Mouse (Mus musculus) forebrain, embryonic 11.5 days (tissue): ENCODE measurements around the gene H2-Eb1. TPM values are rescaled to one million over a fixed set of nuclear protein-coding genes. Genes with fewer than 3 reads are reported as not detected.

Source experiments
- ATAC-seq: fragments of 200-750 bp; cut with Nextera tagmentation; replicated peaks from 2 replicates; pipeline ENCODE4 v1.8.0; 2017; ENCODE audit warnings: moderate TSS enrichment; ENCODE audit not compliant: low FRiP score
- DNase-seq: peaks from one replicate; pipeline ENCODE4 v3.0.0-alpha.2; 2017; ENCODE audit warnings: low spot score
- H3K27ac ChIP-seq: fragments of 300-500 bp; sonication (generic); 2 replicates; pipeline ENCODE4 v1.5.1; 2014; ENCODE audit warnings: low read depth, low read length
- H3K27me3 ChIP-seq: fragments of 300-500 bp; sonication (generic); 2 replicates; pipeline ENCODE4 v1.6.1; 2014; ENCODE audit warnings: mild to moderate bottlenecking, low read length, mixed read lengths; ENCODE audit not compliant: control insufficient read depth, insufficient read depth
- H3K36me3 ChIP-seq: fragments of 300-500 bp; sonication (generic); 2 replicates; pipeline ENCODE4 v1.6.1; 2014; ENCODE audit warnings: mild to moderate bottlenecking, low read length, moderate library complexity, mixed read lengths; ENCODE audit not compliant: control insufficient read depth, insufficient read depth
- H3K4me1 ChIP-seq: fragments of 300-500 bp; sonication (generic); replicated peaks from 2 replicates; pipeline ENCODE4 v1.6.1; 2014; ENCODE audit warnings: low read length, mixed read lengths; ENCODE audit not compliant: control insufficient read depth, insufficient read depth
- H3K4me2 ChIP-seq: fragments of 300-500 bp; sonication (generic); 2 replicates; pipeline ENCODE4 v1.6.1; 2014; ENCODE audit warnings: low read depth, mild to moderate bottlenecking, low read length, moderate library complexity, mixed read lengths; ENCODE audit not compliant: severe bottlenecking
- H3K4me3 ChIP-seq: fragments of 300-500 bp; sonication (generic); 2 replicates; pipeline ENCODE4 v1.5.1; 2014; ENCODE audit warnings: low read depth, low read length
- H3K9ac ChIP-seq: fragments of 300-500 bp; sonication (generic); 2 replicates; pipeline ENCODE4 v1.6.1; 2014; ENCODE audit warnings: low read length
- H3K9me3 ChIP-seq: fragments of 300-500 bp; sonication (generic); 2 replicates; pipeline ENCODE4 v1.6.1; 2016; ENCODE audit warnings: low read length, mixed read lengths; ENCODE audit not compliant: control insufficient read depth
- WGBS: fragments of 180-500 bp; shearing (Covaris S2); extraction: QIAGEN DNeasy Blood & Tissue Kit; methylation state at CpG from one replicate; pipeline ENCODE4 v1.1.7; 2014; 5-methylcytosine and 5-hydroxymethylcytosine counted together
- polyA plus RNA-seq: library from polyadenylated mRNA; unstranded; fragments of >200 nt; fragmentation: Nextera tagmentation; extraction: Ambion mirVana; gene quantifications from 2 replicates; pipeline ENCODE4 v1.2.1, GENCODE M21; 2014

Gene H2-Eb1
- polyA plus RNA-seq, 1 experiment from 2014 or later = 0.92 TPM

GRCm38 (mm10) chr17:34281836-34282235 lies 23.8 kb upstream of the H2-Eb1 start:
- Histone ChIP-seq H3K4me1 (no peaks in the 10 kb centered on the region), H3K36me3 (no peaks in the 10 kb centered on the region), H3K4me3 (no peak overlapping the region), H3K27ac (no peak overlapping the region), H3K4me2 (no peak overlapping the region), H3K27me3 (no peaks in the 10 kb centered on the region), H3K9me3 (no peaks in the 10 kb centered on the region), H3K9ac (no peak overlapping the region)
- DNase-seq = no peak
- 87% methylated on average over 1 of the region's 1 CpGs for WGBS
- ATAC-seq = no peak

- Histone ChIP-seq H3K36me3 (no peaks in the 10 kb centered on the region), H3K27me3 (no peaks in the 10 kb centered on the region), H3K4me2 (no peak overlapping the region), H3K4me3 (no peak overlapping the region), H3K9ac (no peak overlapping the region), H3K9me3 (no peaks in the 10 kb centered on the region), H3K27ac (no peak overlapping the region), H3K4me1 (no peaks in the 10 kb centered on the region)
- ATAC-seq (no peak), DNase-seq (no peak)
- WGBS = 75% methylated on average over 4 of the region's 4 CpGs
These were observed 20.3 kb upstream of the H2-Eb1 start for GRCm38 (mm10) chr17:34285371-34285770.

GRCm38 (mm10) chr17:34285848-34286247 lies 19.8 kb upstream of the H2-Eb1 start:
- DNase-seq = no peak

GRCm38 (mm10) chr17:34286501-34286900 lies 19.2 kb upstream of the H2-Eb1 start:
- Histone ChIP-seq H3K9me3 (no peaks in the 10 kb centered on the region), H3K9ac (no peak overlapping the region), H3K4me2 (no peak overlapping the region), H3K4me1 (no peaks in the 10 kb centered on the region), H3K4me3 (no peak overlapping the region), H3K36me3 (no peaks in the 10 kb centered on the region), H3K27ac (no peak overlapping the region), H3K27me3 (no peaks in the 10 kb centered on the region)
- ATAC-seq (no peak), DNase-seq (no peak)
- WGBS = 80% methylated on average over 5 of the region's 5 CpGs

More at GRCm38 (mm10) chr17:34285848-34286247, 19.8 kb upstream of the H2-Eb1 start:
- H3K4me1 ChIP-seq = no peaks in the 10 kb centered on the region
- H3K9me3 ChIP-seq = no peaks in the 10 kb centered on the region
- H3K4me2 ChIP-seq = no peak overlapping the region
- no peak overlapping the region for H3K27ac ChIP-seq
- ATAC-seq = no peak
- no peak overlapping the region for H3K9ac ChIP-seq
- H3K36me3 ChIP-seq = no peaks in the 10 kb centered on the region
- WGBS = 47% methylated on average over 4 of the region's 4 CpGs
- no peak overlapping the region for H3K4me3 ChIP-seq
- H3K27me3 ChIP-seq = no peaks in the 10 kb centered on the region

GRCm38 (mm10) chr17:34286999-34287398 lies 18.7 kb upstream of the H2-Eb1 start:
- H3K27me3 ChIP-seq = no peaks in the 10 kb centered on the region
- no peak for DNase-seq
- H3K4me3 ChIP-seq = no peak overlapping the region
- H3K9ac ChIP-seq = no peak overlapping the region
- H3K27ac ChIP-seq = no peak overlapping the region
- no peak for ATAC-seq
- no peaks in the 10 kb centered on the region for H3K36me3 ChIP-seq
- no peaks in the 10 kb centered on the region for H3K4me1 ChIP-seq
- H3K4me2 ChIP-seq = no peak overlapping the region
- H3K9me3 ChIP-seq = no peaks in the 10 kb centered on the region
- WGBS = 73% methylated on average over 6 of the region's 6 CpGs

- no peaks in the 10 kb centered on the region for H3K36me3 ChIP-seq
- H3K4me1 ChIP-seq = no peaks in the 10 kb centered on the region
- H3K9me3 ChIP-seq = no peaks in the 10 kb centered on the region
- 13% methylated on average over 8 of the region's 8 CpGs for WGBS
- ATAC-seq = no peak
- DNase-seq = peak; percentile 59
- no peak within 1 kb of the TSS for H3K9ac ChIP-seq
- H3K4me2 ChIP-seq = no peak within 1 kb of the TSS
- H3K27ac ChIP-seq = no peak within 1 kb of the TSS
- H3K4me3 ChIP-seq = no peak within 1 kb of the TSS
- no peaks in the 10 kb centered on the region for H3K27me3 ChIP-seq
These were observed 18.0 kb upstream of the H2-Eb1 start, which contains the start of gene H2-Aa for GRCm38 (mm10) chr17:34287648-34288047. H2-Aa (minus strand) TSS chr17:34287823.

- no peak for ATAC-seq
- no peaks in the 10 kb centered on the region for H3K9me3 ChIP-seq
- H3K27me3 ChIP-seq = no peaks in the 10 kb centered on the region
- DNase-seq = no peak
- H3K4me2 ChIP-seq = no peak overlapping the region
- H3K4me1 ChIP-seq = no peaks in the 10 kb centered on the region
- no peak overlapping the region for H3K27ac ChIP-seq
- H3K4me3 ChIP-seq = no peak overlapping the region
- no peak overlapping the region for H3K9ac ChIP-seq
- 69% methylated on average over 3 of the region's 3 CpGs for WGBS
- no peaks in the 10 kb centered on the region for H3K36me3 ChIP-seq
These were observed 17.5 kb upstream of the H2-Eb1 start for GRCm38 (mm10) chr17:34288131-34288530.

GRCm38 (mm10) chr17:34291609-34292008 lies 14.1 kb upstream of the H2-Eb1 start:
- peak; percentile 92 for DNase-seq
- H3K4me1 ChIP-seq = no peaks in the 10 kb centered on the region
- WGBS = 16% methylated on average over 8 of the region's 8 CpGs
- peak; percentile 83 for ATAC-seq
- H3K4me2 ChIP-seq = no peak overlapping the region
- no peak overlapping the region for H3K9ac ChIP-seq
- H3K27me3 ChIP-seq = no peaks in the 10 kb centered on the region
- no peak overlapping the region for H3K4me3 ChIP-seq
- H3K9me3 ChIP-seq = no peaks in the 10 kb centered on the region
- no peaks in the 10 kb centered on the region for H3K36me3 ChIP-seq
- no peak overlapping the region for H3K27ac ChIP-seq

- no peaks in the 10 kb centered on the region for H3K9me3 ChIP-seq
- no peak for DNase-seq
- 88% methylated on average over 4 of the region's 4 CpGs for WGBS
These were observed 13.1 kb upstream of the H2-Eb1 start for GRCm38 (mm10) chr17:34292570-34292969.

More at GRCm38 (mm10) chr17:34292570-34292969, 13.1 kb upstream of the H2-Eb1 start:
- ATAC-seq = no peak
- Histone ChIP-seq H3K4me1 (no peaks in the 10 kb centered on the region), H3K27ac (no peak overlapping the region), H3K4me2 (no peak overlapping the region), H3K9ac (no peak overlapping the region), H3K27me3 (no peaks in the 10 kb centered on the region; the same call in 1 of the 2 replicates), H3K36me3 (no peaks in the 10 kb centered on the region), H3K4me3 (no peak overlapping the region)
